In the genomic region with DNA sequence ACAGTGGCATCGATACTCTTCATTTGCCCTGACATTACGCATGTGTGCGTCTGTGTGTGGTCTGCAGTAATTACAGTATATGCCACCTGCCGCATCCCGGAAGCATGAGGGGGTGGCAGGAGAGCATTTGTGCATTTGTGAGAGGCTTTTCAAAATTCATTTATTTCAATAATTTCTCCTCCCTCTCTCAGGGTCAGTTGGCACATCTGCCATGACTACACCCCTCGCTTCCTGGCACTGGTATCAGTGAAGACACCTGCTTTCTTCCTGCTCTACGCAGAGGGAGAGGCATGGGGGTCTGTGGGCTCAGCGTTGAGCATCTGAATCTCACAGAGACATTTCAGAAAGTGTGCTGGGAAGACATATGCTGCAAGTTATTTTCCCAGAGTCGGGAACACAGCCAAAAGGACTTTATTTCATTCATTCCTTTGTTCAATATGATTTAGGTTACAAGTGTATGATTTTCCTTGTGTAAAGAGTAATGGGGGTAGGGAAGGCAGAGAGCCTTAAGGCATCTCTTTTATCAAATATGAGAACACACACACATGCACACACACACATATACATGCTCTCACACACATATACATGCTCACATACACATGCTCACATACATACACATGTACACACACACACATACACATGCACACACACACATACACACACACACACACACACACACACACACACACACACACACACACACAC, we compare ENCODE assay signal across 19 mouse cellular contexts.
DNase-seq lines count a peak whose midpoint lies in the region; ATAC-seq lines count a peak whose summit lies in the region.
"Had no signal": no experiment of that assay in that cellular context is flagged by ENCODE, and none has a peak within 500 bp of the region (broad histone marks: within the 10 kb centered on the region; RNA-seq: fewer than 3 reads in every experiment).

No protein-coding gene starts in this region.

- H3K27ac ChIP-seq in forebrain, embryonic 15.5 days (replicated peaks), result peak overlapping the region; percentile 31
- H3K27ac ChIP-seq in forebrain, embryonic 12.5 days, result no peak overlapping the region
- H3K27ac ChIP-seq in midbrain, embryonic 13.5 days, result no peak overlapping the region
- no peak overlapping the region for H3K27ac ChIP-seq in midbrain, embryonic 16.5 days (ENCODE audit: low read length)
- H3K27ac ChIP-seq in forebrain, embryonic 16.5 days (ENCODE audit: low read length), result no peak overlapping the region
- H3K27ac ChIP-seq: hindbrain, embryonic 14.5 days; limb, embryonic 15.5 days had no signal

- no peak overlapping the region for H3K9ac ChIP-seq in forebrain, embryonic 15.5 days (replicated peaks)
- no peak overlapping the region for H3K9ac ChIP-seq in forebrain, embryonic 12.5 days
- no peak overlapping the region for H3K9ac ChIP-seq in midbrain, embryonic 13.5 days (replicated peaks)
- no peak overlapping the region for H3K9ac ChIP-seq in midbrain, embryonic 16.5 days (ENCODE audit: low read depth, low read length)
- H3K9ac ChIP-seq in forebrain, embryonic 16.5 days (replicated peaks; ENCODE audit: low read depth, low read length), result no peak overlapping the region
- H3K9ac ChIP-seq: hindbrain, embryonic 14.5 days; limb, embryonic 15.5 days; liver, postnatal 0 days had no signal

- peak; percentile 4 for DNase-seq in layer of hippocampus, adult 9-11 months
- no peak for DNase-seq in kidney, adult 11 months
- DNase-seq: adrenal gland, postnatal 14 days; cerebellum, adult 9-11 months; embryo, embryonic 11 days; gastrocnemius, postnatal 14 days; kidney, adult 18-20 months; kidney, postnatal 10 days; liver, postnatal 0 days; lung, postnatal 14 days; spleen, adult 18-20 months; thymus, adult 18-20 months had no signal

- no peaks in the 10 kb centered on the region for H3K9me3 ChIP-seq in forebrain, embryonic 15.5 days
- no peaks in the 10 kb centered on the region for H3K9me3 ChIP-seq in forebrain, embryonic 12.5 days
- H3K9me3 ChIP-seq in midbrain, embryonic 13.5 days, result no peaks in the 10 kb centered on the region
- H3K9me3 ChIP-seq in midbrain, embryonic 16.5 days (replicated peaks; ENCODE audit: control insufficient read depth, low read length, poor library complexity, severe bottlenecking), result no peaks in the 10 kb centered on the region
- no peaks in the 10 kb centered on the region for H3K9me3 ChIP-seq in forebrain, embryonic 16.5 days (ENCODE audit: control insufficient read depth, low read length)
- H3K9me3 ChIP-seq: limb, embryonic 15.5 days had no signal

- no peak overlapping the region for H3K4me3 ChIP-seq in forebrain, embryonic 15.5 days
- no peak overlapping the region for H3K4me3 ChIP-seq in forebrain, embryonic 12.5 days (replicated peaks)
- no peak overlapping the region for H3K4me3 ChIP-seq in midbrain, embryonic 13.5 days (replicated peaks)
- no peak overlapping the region for H3K4me3 ChIP-seq in midbrain, embryonic 16.5 days (ENCODE audit: low read depth, low read length)
- no peak overlapping the region for H3K4me3 ChIP-seq in forebrain, embryonic 16.5 days (replicated peaks; ENCODE audit: low read length)
- H3K4me3 ChIP-seq: limb, embryonic 15.5 days had no signal

- H3K4me2 ChIP-seq in forebrain, embryonic 15.5 days (replicated peaks), result no peak overlapping the region
- no peak overlapping the region for H3K4me2 ChIP-seq in forebrain, embryonic 12.5 days
- no peak overlapping the region for H3K4me2 ChIP-seq in midbrain, embryonic 13.5 days (replicated peaks)
- no peak overlapping the region for H3K4me2 ChIP-seq in midbrain, embryonic 16.5 days (ENCODE audit: low read length)
- no peak overlapping the region for H3K4me2 ChIP-seq in forebrain, embryonic 16.5 days (ENCODE audit: low read length)
- H3K4me2 ChIP-seq: hindbrain, embryonic 14.5 days; limb, embryonic 15.5 days had no signal

- H3K4me1 ChIP-seq in forebrain, embryonic 15.5 days, result peaks cover 9% of the 10 kb centered on the region
- no peaks in the 10 kb centered on the region for H3K4me1 ChIP-seq in forebrain, embryonic 12.5 days
- no peaks in the 10 kb centered on the region for H3K4me1 ChIP-seq in midbrain, embryonic 13.5 days (replicated peaks)
- no peaks in the 10 kb centered on the region for H3K4me1 ChIP-seq in midbrain, embryonic 16.5 days (ENCODE audit: control insufficient read depth, insufficient read depth, low read length)
- peaks cover 7% of the 10 kb centered on the region for H3K4me1 ChIP-seq in forebrain, embryonic 16.5 days (replicated peaks; ENCODE audit: control insufficient read depth, insufficient read depth, low read length)

- WGBS in forebrain, embryonic 15.5 days, result 44% methylated on average over 9 of the region's 9 CpGs
- WGBS in forebrain, embryonic 12.5 days, result 83% methylated on average over 9 of the region's 9 CpGs
- WGBS in midbrain, embryonic 13.5 days, result 83% methylated on average over 9 of the region's 9 CpGs
- WGBS in midbrain, embryonic 16.5 days, result 67% methylated on average over 9 of the region's 9 CpGs
- 47% methylated on average over 9 of the region's 9 CpGs for WGBS in forebrain, embryonic 16.5 days

- H3K36me3 ChIP-seq in forebrain, embryonic 15.5 days, result no peaks in the 10 kb centered on the region
- no peaks in the 10 kb centered on the region for H3K36me3 ChIP-seq in forebrain, embryonic 12.5 days (replicated peaks)
- H3K36me3 ChIP-seq in midbrain, embryonic 13.5 days, result no peaks in the 10 kb centered on the region
- no peaks in the 10 kb centered on the region for H3K36me3 ChIP-seq in midbrain, embryonic 16.5 days (ENCODE audit: control insufficient read depth, insufficient read depth, low read length)
- no peaks in the 10 kb centered on the region for H3K36me3 ChIP-seq in forebrain, embryonic 16.5 days (ENCODE audit: control insufficient read depth, insufficient read depth)
- H3K36me3 ChIP-seq: limb, embryonic 15.5 days had no signal

- no peaks in the 10 kb centered on the region for H3K27me3 ChIP-seq in forebrain, embryonic 15.5 days
- H3K27me3 ChIP-seq in forebrain, embryonic 12.5 days, result no peaks in the 10 kb centered on the region
- no peaks in the 10 kb centered on the region for H3K27me3 ChIP-seq in midbrain, embryonic 13.5 days
- H3K27me3 ChIP-seq in midbrain, embryonic 16.5 days (ENCODE audit: control insufficient read depth, insufficient read depth, low read depth, low read length), result no peaks in the 10 kb centered on the region
- H3K27me3 ChIP-seq in forebrain, embryonic 16.5 days (replicated peaks; ENCODE audit: control insufficient read depth, insufficient read depth, low read length), result no peaks in the 10 kb centered on the region
- H3K27me3 ChIP-seq: limb, embryonic 15.5 days had no signal

- ATAC-seq in forebrain, embryonic 15.5 days (replicated peaks), result peak; percentile 86
- no peak for ATAC-seq in forebrain, embryonic 12.5 days (ENCODE audit: low FRiP score)
- ATAC-seq in midbrain, embryonic 13.5 days, result 0 out of 2 replicates have a peak, but pooled peaks have one; percentile 45
- no peak for ATAC-seq in midbrain, embryonic 16.5 days
- ATAC-seq in forebrain, embryonic 16.5 days, result peak; percentile 90
- ATAC-seq: liver, postnatal 0 days had no signal

Comparison
In these comparisons a context has a peak if more than half of its experiments do, and no peak if none do; other contexts are left out.
1. ATAC-seq: peak in forebrain, embryonic 15.5 days (single experiment), midbrain, embryonic 13.5 days (single experiment) and forebrain, embryonic 16.5 days (single experiment); none in forebrain, embryonic 12.5 days (single experiment) and midbrain, embryonic 16.5 days (single experiment).